Mouse (Mus musculus): ENCODE data around the gene Lonp1. TPM values are rescaled to one million over a fixed set of nuclear protein-coding genes. Genes with fewer than 3 reads are reported as not detected.

The Lonp1 gene
- polyA plus RNA-seq, 1 experiment from 2014 or later: 36.3 TPM

DNA sequence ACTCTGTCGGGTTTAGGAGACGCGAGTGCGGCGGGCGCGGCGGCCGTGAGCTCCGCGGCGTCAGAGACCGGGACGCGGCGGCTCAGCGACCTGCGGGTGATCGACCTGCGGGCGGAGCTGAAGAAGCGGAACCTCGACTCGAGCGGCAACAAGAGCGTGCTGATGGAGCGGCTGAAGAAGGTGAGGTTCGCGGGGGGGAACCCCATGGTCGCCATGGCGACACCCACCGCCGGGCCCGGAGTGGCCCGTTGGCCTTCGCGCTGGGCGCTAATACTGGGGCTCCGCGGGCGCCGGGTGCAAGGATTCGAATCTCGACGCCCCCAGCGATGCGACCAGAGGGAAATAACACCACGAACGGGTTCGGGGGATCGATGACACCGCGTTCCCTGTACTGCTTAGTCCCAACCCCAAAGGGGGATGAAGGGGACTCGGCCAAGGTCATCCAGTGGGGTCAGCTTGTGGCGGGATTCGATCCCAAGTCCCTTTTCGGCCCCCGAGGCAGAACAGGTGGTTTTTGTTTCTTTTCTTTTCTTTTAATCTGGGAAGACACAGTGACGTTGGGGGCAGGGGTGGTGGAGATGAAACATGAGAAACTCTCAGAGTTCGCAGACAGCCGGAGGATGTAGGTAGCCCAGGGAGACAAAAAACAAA, 41.4 kb downstream of the Lonp1 start:
- under 1% methylated on average over 61 of the region's 61 CpGs for WGBS (ENCODE audit: insufficient replicate concordance)
- Histone ChIP-seq H3K9ac (ENCODE audit: low read depth, low read length) (peak overlapping the region; percentile 93), H3K4me1 (ENCODE audit: control insufficient read depth, low read depth, low read length) (peaks cover 36% of the 10 kb centered on the region), H3K4me2 (ENCODE audit: low read depth, low read length) (peak overlapping the region; percentile 86), H3K9me3 (replicated peaks; ENCODE audit: control insufficient read depth, low read length) (no peaks in the 10 kb centered on the region), H3K27ac (ENCODE audit: low read length) (peak overlapping the region; percentile 97), H3K36me3 (ENCODE audit: control insufficient read depth, insufficient read depth) (peaks cover 40% of the 10 kb centered on the region), H3K4me3 (ENCODE audit: low read depth, low read length) (peak overlapping the region; percentile 96), H3K27me3 (ENCODE audit: control insufficient read depth, insufficient read depth, low read depth, low read length) (no peaks in the 10 kb centered on the region)
- ATAC-seq (ENCODE audit: low read depth): peak; percentile 8; the same call in 1 of the 2 replicates

DNA sequence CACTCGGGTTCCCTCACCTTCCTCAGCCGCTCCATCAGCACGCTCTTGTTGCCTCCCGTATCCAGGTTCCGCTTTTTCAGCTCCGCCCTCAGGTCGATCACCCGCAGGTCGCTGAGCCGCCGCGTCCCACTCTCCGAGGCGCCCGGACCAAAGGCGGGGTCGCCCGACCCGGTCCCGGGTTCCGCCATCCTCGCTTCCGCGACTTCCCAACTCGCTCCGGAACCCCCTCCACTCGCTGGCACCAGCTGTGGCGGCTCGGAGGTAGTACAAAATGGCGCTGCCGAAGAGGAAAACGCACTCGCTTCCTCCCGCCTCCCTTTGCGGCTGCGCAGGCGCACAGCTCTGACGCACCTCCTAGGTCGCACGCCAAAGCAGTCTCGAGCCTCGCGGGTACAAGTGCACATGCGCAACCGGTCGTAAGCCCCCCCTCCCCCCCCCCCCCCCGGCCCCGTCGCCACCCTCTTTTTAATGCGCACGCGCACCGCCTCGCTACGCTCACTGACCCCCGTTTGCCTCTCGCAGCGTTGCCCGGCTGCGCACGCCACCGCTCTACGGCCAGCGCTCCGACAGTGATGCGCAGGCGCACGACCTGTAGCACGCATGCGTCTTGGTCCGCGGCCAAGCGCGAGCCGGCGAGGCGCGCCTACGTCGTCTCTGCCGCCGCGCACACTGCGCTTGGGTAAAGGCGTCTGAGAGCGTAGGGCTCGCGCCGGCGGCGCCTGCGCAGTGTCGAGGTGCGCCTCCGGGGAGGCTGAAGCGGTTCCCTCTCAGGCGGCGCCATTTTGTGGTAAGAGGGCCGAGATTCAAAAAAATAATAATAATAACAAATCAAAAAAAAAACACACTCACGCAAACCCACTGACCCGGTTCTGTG, 42.2 kb downstream of the Lonp1 start, which contains the start of the genes Safb2 and Safb:
Gene Safb2, minus strand, starts transcription at position 329 of the 874 bp plus-strand sequence.
Gene Safb, plus strand, starts transcription at position 569 of the 874 bp plus-strand sequence.
- Histone ChIP-seq H3K4me1 (ENCODE audit: control insufficient read depth, low read depth, low read length) (peaks cover 36% of the 10 kb centered on the region), H3K27me3 (ENCODE audit: control insufficient read depth, insufficient read depth, low read depth, low read length) (no peaks in the 10 kb centered on the region)
- WGBS (ENCODE audit: insufficient replicate concordance): under 1% methylated on average over 93 of the region's 101 CpGs

DNA sequence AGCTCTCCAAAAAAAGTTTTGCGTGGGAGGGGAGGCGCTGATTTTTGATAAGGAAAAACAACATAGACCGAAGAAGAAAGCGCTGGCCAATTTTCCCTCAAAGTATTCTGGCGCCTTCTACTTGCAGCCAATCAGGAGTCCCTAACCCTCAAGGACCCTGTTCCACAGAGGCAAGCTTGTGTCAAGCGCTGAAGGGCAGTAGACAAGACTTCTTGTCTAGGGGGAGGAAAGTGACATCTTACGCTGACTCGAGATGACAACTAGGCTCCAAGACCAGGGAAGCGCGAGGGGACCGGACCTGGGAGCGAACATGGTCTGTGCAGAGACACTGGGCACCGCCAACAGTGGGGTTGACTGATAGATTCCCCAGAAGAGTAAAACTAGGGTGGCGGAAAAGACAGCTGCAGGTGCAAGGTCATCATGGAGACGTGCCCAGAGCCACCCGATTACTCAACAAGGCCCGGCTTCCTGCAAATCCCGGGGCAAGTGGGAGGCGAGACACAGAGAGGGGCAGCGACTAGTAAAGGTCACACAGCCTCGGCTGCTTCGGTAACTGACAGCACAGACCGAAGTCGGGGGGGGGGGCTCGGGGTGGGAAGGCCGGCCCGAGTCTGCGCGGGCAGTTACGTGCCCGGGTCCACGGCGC, 43.0 kb downstream of the Lonp1 start:
- H3K36me3 ChIP-seq (ENCODE audit: control insufficient read depth, insufficient read depth): peaks cover 43% of the 10 kb centered on the region
- H3K9ac ChIP-seq (ENCODE audit: low read depth, low read length): peak overlapping the region; percentile 96
- H3K27me3 ChIP-seq (ENCODE audit: control insufficient read depth, insufficient read depth, low read depth, low read length): no peaks in the 10 kb centered on the region
- WGBS (ENCODE audit: insufficient replicate concordance): under 1% methylated on average over 33 of the region's 33 CpGs
- H3K27ac ChIP-seq (ENCODE audit: low read length): peak overlapping the region; percentile 97
- ATAC-seq (ENCODE audit: low read depth): no peak; the same call in 1 of the 2 replicates
- H3K4me2 ChIP-seq (ENCODE audit: low read depth, low read length): peak overlapping the region; percentile 86
- H3K9me3 ChIP-seq (replicated peaks; ENCODE audit: control insufficient read depth, low read length): no peaks in the 10 kb centered on the region
- peaks cover 36% of the 10 kb centered on the region for H3K4me1 ChIP-seq (ENCODE audit: control insufficient read depth, low read depth, low read length)
- H3K4me3 ChIP-seq (ENCODE audit: low read depth, low read length): peak overlapping the region; percentile 96

More for the DNA sequence above, 42.2 kb downstream of the Lonp1 start, which contains the start of the genes Safb2 and Safb:
- Histone ChIP-seq H3K9me3 (replicated peaks; ENCODE audit: control insufficient read depth, low read length) (no peaks in the 10 kb centered on the region), H3K4me3 (ENCODE audit: low read depth, low read length) (peak within 1 kb of the TSS; percentile 96), H3K36me3 (ENCODE audit: control insufficient read depth, insufficient read depth) (peaks cover 40% of the 10 kb centered on the region), H3K27ac (ENCODE audit: low read length) (peak within 1 kb of the TSS; percentile 97), H3K4me2 (ENCODE audit: low read depth, low read length) (peak within 1 kb of the TSS; percentile 86), H3K9ac (ENCODE audit: low read depth, low read length) (peak within 1 kb of the TSS; percentile 96)
- ATAC-seq (ENCODE audit: low read depth): peak; percentile 92

DNA sequence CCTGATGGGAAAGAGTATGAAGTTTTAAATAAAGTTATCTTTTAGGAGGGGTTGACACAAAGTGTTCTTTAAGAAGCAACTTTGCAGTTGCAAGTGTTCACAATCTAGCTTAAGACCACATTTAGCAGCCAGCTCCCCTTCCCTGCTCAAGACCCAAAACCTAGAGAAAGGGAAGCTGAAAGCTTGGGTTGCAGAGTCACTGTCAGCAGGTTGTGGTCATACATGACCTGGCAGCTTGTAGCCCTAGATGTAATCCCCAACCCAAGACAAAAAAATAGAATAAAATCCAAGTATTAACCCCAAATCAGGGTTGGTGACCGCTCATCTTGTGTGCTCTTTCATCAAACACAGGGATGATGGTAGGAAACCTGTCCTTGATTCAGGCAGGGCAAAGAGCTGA, 43.6 kb downstream of the Lonp1 start:
- H3K27ac ChIP-seq (ENCODE audit: low read length): peak overlapping the region; percentile 97
- no peak for ATAC-seq (ENCODE audit: low read depth)
- WGBS (ENCODE audit: insufficient replicate concordance): 36% methylated on average over 1 of the region's 1 CpGs

GRCm38 (mm10) chr17:56572939-56573338, 53.7 kb downstream of the Lonp1 start:
- Histone ChIP-seq H3K27ac (ENCODE audit: low read length) (no peak overlapping the region; the same call in 1 of the 2 replicates), H3K4me2 (ENCODE audit: low read depth, low read length) (no peak overlapping the region), H3K9ac (ENCODE audit: low read depth, low read length) (no peak overlapping the region), H3K4me1 (ENCODE audit: control insufficient read depth, low read depth, low read length) (peaks cover 2% of the 10 kb centered on the region; the same call in 1 of the 2 replicates), H3K4me3 (ENCODE audit: low read depth, low read length) (no peak overlapping the region), H3K27me3 (ENCODE audit: control insufficient read depth, insufficient read depth, low read depth, low read length) (no peaks in the 10 kb centered on the region), H3K9me3 (replicated peaks; ENCODE audit: control insufficient read depth, low read length) (no peaks in the 10 kb centered on the region), H3K36me3 (ENCODE audit: control insufficient read depth, insufficient read depth) (peaks cover 80% of the 10 kb centered on the region)
- ATAC-seq (ENCODE audit: low read depth): peak; percentile 53
- 85% methylated on average over 3 of the region's 3 CpGs for WGBS (ENCODE audit: insufficient replicate concordance)

More for the DNA sequence above, 43.6 kb downstream of the Lonp1 start:
- H3K4me2 ChIP-seq (ENCODE audit: low read depth, low read length): peak overlapping the region; percentile 86
- peaks cover 43% of the 10 kb centered on the region for H3K36me3 ChIP-seq (ENCODE audit: control insufficient read depth, insufficient read depth)
- no peaks in the 10 kb centered on the region for H3K9me3 ChIP-seq (replicated peaks; ENCODE audit: control insufficient read depth, low read length)
- H3K4me1 ChIP-seq (ENCODE audit: control insufficient read depth, low read depth, low read length): peaks cover 36% of the 10 kb centered on the region
- peak overlapping the region; percentile 96 for H3K9ac ChIP-seq (ENCODE audit: low read depth, low read length)
- no peaks in the 10 kb centered on the region for H3K27me3 ChIP-seq (ENCODE audit: control insufficient read depth, insufficient read depth, low read depth, low read length)
- H3K4me3 ChIP-seq (ENCODE audit: low read depth, low read length): peak overlapping the region; percentile 96

DNA sequence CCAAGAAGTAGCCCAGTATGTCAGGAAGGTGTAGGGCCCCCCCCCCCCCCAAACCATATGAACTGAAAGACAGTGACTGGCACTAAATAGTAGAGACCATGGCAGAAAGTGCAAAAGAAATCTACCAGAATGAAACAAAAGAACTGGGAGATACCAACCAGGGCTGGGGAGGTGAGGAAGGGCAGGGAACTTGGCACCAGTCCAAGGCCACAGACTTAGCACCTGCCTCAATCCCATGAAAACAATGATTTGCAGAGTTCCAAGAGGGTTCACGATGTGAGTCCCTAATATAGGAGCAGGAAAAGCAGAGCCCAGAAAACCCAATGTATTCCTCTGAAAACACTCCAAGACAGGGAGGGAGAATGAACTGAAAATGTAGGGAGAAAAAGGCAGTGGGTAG, 54.5 kb downstream of the Lonp1 start:
- peaks cover 2% of the 10 kb centered on the region; the same call in 1 of the 2 replicates for H3K4me1 ChIP-seq (ENCODE audit: control insufficient read depth, low read depth, low read length)
- no peaks in the 10 kb centered on the region for H3K9me3 ChIP-seq (replicated peaks; ENCODE audit: control insufficient read depth, low read length)
- ATAC-seq (ENCODE audit: low read depth): no peak
- H3K36me3 ChIP-seq (ENCODE audit: control insufficient read depth, insufficient read depth): peaks cover 80% of the 10 kb centered on the region
- H3K27ac ChIP-seq (ENCODE audit: low read length): no peak overlapping the region
- no peak overlapping the region for H3K4me3 ChIP-seq (ENCODE audit: low read depth, low read length)
- 77% methylated on average over 1 of the region's 1 CpGs for WGBS (ENCODE audit: insufficient replicate concordance)
- no peak overlapping the region for H3K4me2 ChIP-seq (ENCODE audit: low read depth, low read length)
- no peak overlapping the region for H3K9ac ChIP-seq (ENCODE audit: low read depth, low read length)
- H3K27me3 ChIP-seq (ENCODE audit: control insufficient read depth, insufficient read depth, low read depth, low read length): no peaks in the 10 kb centered on the region

DNA sequence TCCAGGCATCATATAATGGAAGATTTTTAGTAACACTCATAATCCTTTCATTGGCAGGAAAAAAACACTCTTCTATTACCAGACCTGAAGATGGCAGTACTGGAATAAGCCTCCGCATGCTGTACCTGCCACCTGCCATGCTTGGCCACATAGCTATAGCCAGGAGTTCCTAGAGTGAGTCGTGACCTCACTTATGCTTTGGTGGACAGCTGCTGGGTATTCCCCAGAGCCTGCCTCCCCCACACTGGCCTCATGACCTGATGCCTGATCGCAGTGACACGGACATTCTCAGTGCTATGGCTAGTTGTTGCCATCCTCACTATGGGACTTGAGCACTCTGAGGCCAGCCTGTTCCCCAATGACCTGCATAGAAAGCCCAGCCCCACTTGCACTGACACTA, 56.4 kb downstream of the Lonp1 start:
- H3K4me3 ChIP-seq (ENCODE audit: low read depth, low read length): no peak overlapping the region
- no peaks in the 10 kb centered on the region for H3K9me3 ChIP-seq (replicated peaks; ENCODE audit: control insufficient read depth, low read length)
- H3K36me3 ChIP-seq (ENCODE audit: control insufficient read depth, insufficient read depth): peaks cover 87% of the 10 kb centered on the region
- ATAC-seq (ENCODE audit: low read depth): no peak
- no peak overlapping the region for H3K9ac ChIP-seq (ENCODE audit: low read depth, low read length)
- no peak overlapping the region for H3K27ac ChIP-seq (ENCODE audit: low read length)
- peaks cover 2% of the 10 kb centered on the region; the same call in 1 of the 2 replicates for H3K4me1 ChIP-seq (ENCODE audit: control insufficient read depth, low read depth, low read length)
- H3K4me2 ChIP-seq (ENCODE audit: low read depth, low read length): no peak overlapping the region
- 92% methylated on average over 4 of the region's 4 CpGs for WGBS (ENCODE audit: insufficient replicate concordance)
- H3K27me3 ChIP-seq (ENCODE audit: control insufficient read depth, insufficient read depth, low read depth, low read length): no peaks in the 10 kb centered on the region

DNA sequence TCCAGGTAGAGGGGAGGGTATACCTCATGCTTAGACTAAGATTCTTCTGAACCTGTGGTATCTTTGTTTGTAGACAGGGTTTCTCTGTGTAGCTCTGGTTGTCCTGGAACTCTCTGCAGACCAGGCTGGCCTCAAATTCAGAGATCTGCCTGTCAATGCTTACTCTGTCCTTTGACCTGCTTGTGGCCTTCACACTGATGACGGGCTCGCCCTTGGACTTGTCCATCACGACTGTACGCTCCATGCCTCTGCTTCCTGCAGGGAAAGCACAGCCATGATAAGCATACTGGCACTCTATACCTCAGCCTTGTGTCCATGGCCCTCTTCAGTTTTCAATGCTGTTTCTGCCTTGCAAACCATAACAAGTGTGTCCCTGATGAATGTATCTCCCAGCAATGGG, 59.3 kb downstream of the Lonp1 start:
- ATAC-seq (ENCODE audit: low read depth): no peak
- 82% methylated on average over 4 of the region's 4 CpGs for WGBS (ENCODE audit: insufficient replicate concordance)

More for the DNA sequence above, 59.3 kb downstream of the Lonp1 start:
- Histone ChIP-seq H3K4me3 (ENCODE audit: low read depth, low read length) (no peak overlapping the region), H3K9me3 (replicated peaks; ENCODE audit: control insufficient read depth, low read length) (no peaks in the 10 kb centered on the region), H3K36me3 (ENCODE audit: control insufficient read depth, insufficient read depth) (peaks cover 91% of the 10 kb centered on the region), H3K27me3 (ENCODE audit: control insufficient read depth, insufficient read depth, low read depth, low read length) (no peaks in the 10 kb centered on the region), H3K4me2 (ENCODE audit: low read depth, low read length) (no peak overlapping the region), H3K27ac (ENCODE audit: low read length) (no peak overlapping the region), H3K9ac (ENCODE audit: low read depth, low read length) (no peak overlapping the region), H3K4me1 (ENCODE audit: control insufficient read depth, low read depth, low read length) (no peaks in the 10 kb centered on the region)
